Comparison of ENCODE assay signal across 25 mouse cellular contexts in the genomic region with DNA sequence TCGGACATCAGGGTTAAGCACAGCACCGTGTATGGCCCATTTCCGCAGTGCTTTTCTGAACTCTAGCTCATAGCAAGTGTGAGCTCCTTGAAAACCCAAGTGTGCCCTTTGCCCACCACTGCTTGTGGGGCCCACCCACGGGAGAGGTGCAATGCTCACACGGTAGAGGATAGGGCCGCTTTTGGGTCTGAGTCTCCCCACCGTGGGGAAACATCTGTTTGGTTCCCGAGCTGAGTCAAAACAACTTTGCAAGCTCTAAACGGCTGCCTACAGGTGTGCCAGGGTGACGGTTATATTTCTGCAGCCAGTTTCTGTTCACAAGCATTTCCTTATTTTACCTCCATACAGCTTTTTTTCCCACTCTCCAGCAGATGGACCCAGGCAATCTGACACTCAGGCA. TPM values are rescaled to one million over a fixed set of nuclear protein-coding genes. Genes with fewer than 3 reads are reported as not detected.
DNase-seq lines count a peak whose midpoint lies in the region; ATAC-seq and TF ChIP-seq lines count a peak whose summit lies in the region.
"Had no signal": no experiment of that assay in that cellular context is flagged by ENCODE, and none has a peak within 500 bp of the region (broad histone marks: within the 10 kb centered on the region; RNA-seq: fewer than 3 reads in every experiment).

No protein-coding gene starts in this region.

- no peaks in the 10 kb centered on the region for H3K27me3 ChIP-seq in heart, postnatal 0 days (ENCODE audit: control insufficient read depth, insufficient read depth, low read length)
- no peaks in the 10 kb centered on the region for H3K27me3 ChIP-seq in heart, embryonic 12.5 days (replicated peaks)
- H3K27me3 ChIP-seq in forebrain, embryonic 16.5 days (replicated peaks; ENCODE audit: control insufficient read depth, insufficient read depth, low read length), result no peaks in the 10 kb centered on the region
- H3K27me3 ChIP-seq: CH12.LX; embryonic facial prominence, embryonic 15.5 days; forebrain, embryonic 15.5 days; hindbrain, embryonic 12.5 days had no signal

- H3K9ac ChIP-seq in heart, postnatal 0 days (replicated peaks; ENCODE audit: low read depth, low read length), result no peak overlapping the region
- no peak overlapping the region for H3K9ac ChIP-seq in heart, embryonic 12.5 days
- H3K9ac ChIP-seq in forebrain, embryonic 16.5 days (replicated peaks; ENCODE audit: low read depth, low read length), result no peak overlapping the region
- H3K9ac ChIP-seq: embryonic facial prominence, embryonic 15.5 days; forebrain, embryonic 15.5 days; hindbrain, embryonic 12.5 days had no signal

- TF ChIP-seq CTCF in heart, postnatal 0 days (IDR thresholded peaks at IDR 0.05; ENCODE audit: low read depth), result no peak

- no peak overlapping the region for H3K4me3 ChIP-seq in heart, postnatal 0 days (ENCODE audit: low read depth, low read length)
- H3K4me3 ChIP-seq in heart, embryonic 12.5 days, result no peak overlapping the region
- no peak overlapping the region for H3K4me3 ChIP-seq in forebrain, embryonic 16.5 days (replicated peaks; ENCODE audit: low read length)
- H3K4me3 ChIP-seq: embryonic facial prominence, embryonic 15.5 days; erythroblast, embryonic 14.5 days; forebrain, embryonic 10.5 days; forebrain, embryonic 15.5 days; hindbrain, embryonic 12.5 days had no signal

- 83% methylated on average over 10 of the region's 10 CpGs for WGBS in heart, postnatal 0 days
- 87% methylated on average over 10 of the region's 10 CpGs for WGBS in heart, embryonic 12.5 days
- 89% methylated on average over 10 of the region's 10 CpGs for WGBS in forebrain, embryonic 16.5 days

- no peaks in the 10 kb centered on the region for H3K4me1 ChIP-seq in heart, postnatal 0 days (ENCODE audit: control insufficient read depth, insufficient read depth)
- H3K4me1 ChIP-seq in heart, embryonic 12.5 days (replicated peaks), result no peaks in the 10 kb centered on the region
- H3K4me1 ChIP-seq in forebrain, embryonic 16.5 days (replicated peaks; ENCODE audit: control insufficient read depth, insufficient read depth, low read length), result no peaks in the 10 kb centered on the region
- H3K4me1 ChIP-seq: embryonic facial prominence, embryonic 15.5 days; forebrain, embryonic 10.5 days; forebrain, embryonic 15.5 days; hindbrain, embryonic 12.5 days had no signal

- no peak for TF ChIP-seq EP300 in heart, postnatal 0 days (IDR thresholded peaks at IDR 0.05; ENCODE audit: low read depth)

- ATAC-seq in heart, postnatal 0 days (ENCODE audit: insufficient read depth, low read depth), result no peak
- no peak for ATAC-seq in heart, embryonic 12.5 days (ENCODE audit: insufficient number of reproducible peaks, low FRiP score)
- no peak for ATAC-seq in forebrain, embryonic 16.5 days
- ATAC-seq: forebrain, embryonic 15.5 days; hindbrain, embryonic 16.5 days had no signal

- H3K9me3 ChIP-seq in heart, postnatal 0 days (replicated peaks; ENCODE audit: control insufficient read depth, low read length), result no peaks in the 10 kb centered on the region
- H3K9me3 ChIP-seq in heart, embryonic 12.5 days (replicated peaks), result peaks cover 11% of the 10 kb centered on the region; the same call in 1 of the 2 replicates
- H3K9me3 ChIP-seq in forebrain, embryonic 16.5 days (ENCODE audit: control insufficient read depth, low read length), result no peaks in the 10 kb centered on the region
- H3K9me3 ChIP-seq: embryonic facial prominence, embryonic 15.5 days; forebrain, embryonic 10.5 days; forebrain, embryonic 15.5 days; hindbrain, embryonic 12.5 days had no signal

- DNase-seq in heart, postnatal 0 days (ENCODE audit: low spot score), result no peak
- peak; percentile 29 to 46 for DNase-seq in thymus, adult 18-20 months
- DNase-seq in thymus, postnatal 14 days, result peak; percentile 77
- no peak for DNase-seq in adrenal gland, adult 8-10 months
- no peak for DNase-seq in left cerebral cortex, adult 8-10 months (ENCODE audit: low spot score in 2 of 2)
- DNase-seq: adrenal gland, postnatal 10 days; cerebellum, adult 11 months; cerebellum, adult 8-10 months; embryo, embryonic 11 days; gastrocnemius, postnatal 10 days; heart, adult 18-20 months; heart, postnatal 10 days; heart, postnatal 4 days had no signal

- H3K36me3 ChIP-seq in heart, postnatal 0 days (replicated peaks; ENCODE audit: control insufficient read depth, insufficient read depth, low read length), result no peaks in the 10 kb centered on the region
- H3K36me3 ChIP-seq in heart, embryonic 12.5 days, result no peaks in the 10 kb centered on the region
- H3K36me3 ChIP-seq in forebrain, embryonic 16.5 days (ENCODE audit: control insufficient read depth, insufficient read depth), result no peaks in the 10 kb centered on the region
- H3K36me3 ChIP-seq: embryonic facial prominence, embryonic 15.5 days; forebrain, embryonic 10.5 days; forebrain, embryonic 15.5 days; hindbrain, embryonic 12.5 days had no signal

- peak overlapping the region; percentile 59; the same call in 1 of the 2 replicates for H3K27ac ChIP-seq in heart, postnatal 0 days (ENCODE audit: low read depth)
- H3K27ac ChIP-seq in heart, embryonic 12.5 days (ENCODE audit: poor library complexity, severe bottlenecking), result no peak overlapping the region
- no peak overlapping the region for H3K27ac ChIP-seq in forebrain, embryonic 16.5 days (ENCODE audit: low read length)
- H3K27ac ChIP-seq: embryonic facial prominence, embryonic 15.5 days; forebrain, embryonic 10.5 days; forebrain, embryonic 15.5 days; hindbrain, embryonic 12.5 days had no signal

- H3K4me2 ChIP-seq in heart, postnatal 0 days (ENCODE audit: low read depth, low read length), result no peak overlapping the region
- H3K4me2 ChIP-seq in heart, embryonic 12.5 days, result no peak overlapping the region
- no peak overlapping the region for H3K4me2 ChIP-seq in forebrain, embryonic 16.5 days (ENCODE audit: low read length)
- H3K4me2 ChIP-seq: embryonic facial prominence, embryonic 15.5 days; forebrain, embryonic 15.5 days; heart, embryonic 11.5 days; hindbrain, embryonic 12.5 days had no signal

RNA-seq across cellular contexts. Expression of gene Hhipl2, which starts 2.3 kb away (rescaled TPM):
- not detected in 2 replicates for total RNA-seq in heart, postnatal 0 days (2014; rRNA removed; ENCODE audit: low replicate concordance)
- 0.04 TPM in 1 of 2 replicates, not detected in the other for polyA plus RNA-seq in heart, postnatal 0 days (2015; fragmentation: Nextera tagmentation; extraction: Ambion mirVana)
- polyA plus RNA-seq in heart, embryonic 12.5 days (2016; fragmentation: Nextera tagmentation; extraction: Ambion mirVana), result 0.21 and 0.43 TPM in 2 replicates
- 0.24 and 1.1 TPM in 2 replicates for polyA plus RNA-seq in forebrain, embryonic 16.5 days (2015; fragmentation: Nextera tagmentation; extraction: Ambion mirVana)
- not detected for total RNA-seq in adrenal gland, adult 8-10 months (2022)
- under 1 TPM in 1 of 4 experiments, not detected in 3; 0.15 TPM for total RNA-seq in left cerebral cortex, adult 8-10 months (2022)
- total RNA-seq: adrenal gland, postnatal 10 days; CH12.LX; common myeloid progenitor, adult 5-6 weeks; gastrocnemius, postnatal 4 days; heart, adult 18-20 months; heart, postnatal 10 days; heart, postnatal 4 days had no signal
- polyA plus RNA-seq: embryonic facial prominence, embryonic 15.5 days; erythroblast, embryonic 14.5 days had no signal

RNA-seq across cellular contexts. Expression of gene Taf1a, which starts 31.5 kb away (rescaled TPM):
- 0.11 and 7.4 TPM in 2 replicates for total RNA-seq in heart, postnatal 0 days (2014; rRNA removed; ENCODE audit: low replicate concordance)
- 8.5 and 9.2 TPM in 2 replicates for polyA plus RNA-seq in heart, postnatal 0 days (2015; fragmentation: Nextera tagmentation; extraction: Ambion mirVana)
- 16.0 and 16.6 TPM in 2 replicates for polyA plus RNA-seq in heart, embryonic 12.5 days (2016; fragmentation: Nextera tagmentation; extraction: Ambion mirVana)
- 16.7 and 18.6 TPM in 2 replicates for polyA plus RNA-seq in forebrain, embryonic 16.5 days (2015; fragmentation: Nextera tagmentation; extraction: Ambion mirVana)
- total RNA-seq in adrenal gland, adult 8-10 months (2022), result 10 to 100 TPM; 19.3 to 41.6 (median 26.6) TPM
- 10 to 100 TPM; 15.0 to 21.5 (median 16.7) TPM for total RNA-seq in left cerebral cortex, adult 8-10 months (2022)

RNA-seq across cellular contexts. Expression of gene Mia3, which starts 50.9 kb away (rescaled TPM):
- 55.1 and 168 TPM in 2 replicates for total RNA-seq in heart, postnatal 0 days (2014; rRNA removed; ENCODE audit: low replicate concordance)
- 41.3 and 46.0 TPM in 2 replicates for polyA plus RNA-seq in heart, postnatal 0 days (2015; fragmentation: Nextera tagmentation; extraction: Ambion mirVana)
- 98.4 and 107 TPM in 2 replicates for polyA plus RNA-seq in heart, embryonic 12.5 days (2016; fragmentation: Nextera tagmentation; extraction: Ambion mirVana)
- 105 and 108 TPM in 2 replicates for polyA plus RNA-seq in forebrain, embryonic 16.5 days (2015; fragmentation: Nextera tagmentation; extraction: Ambion mirVana)
- 100 to 1,000 TPM; 195 to 246 (median 224) TPM for total RNA-seq in adrenal gland, adult 8-10 months (2022)
- 100 to 1,000 TPM; 208 to 241 (median 233) TPM for total RNA-seq in left cerebral cortex, adult 8-10 months (2022)

Comparison
In these comparisons a context has a peak if more than half of its experiments do, and no peak if none do; other contexts are left out.
1. DNase-seq: peak in thymus, adult 18-20 months (2 of 2) and thymus, postnatal 14 days (single experiment); none in heart, postnatal 0 days (single experiment), adrenal gland, adult 8-10 months (single experiment) and left cerebral cortex, adult 8-10 months (0 of 2).